Mouse (Mus musculus) NIH3T3 (cell line): ENCODE data around the gene Gm21992.

Experiments
- DNase-seq: peaks from one replicate; pipeline ENCODE4 v3.0.0-alpha.2; 2012; ENCODE audit warnings: low read depth

Gene Gm21992

GRCm38 (mm10) chr19:4749975-4750374, 61.4 kb downstream of the Gm21992 start:
- no peak for DNase-seq

DNA sequence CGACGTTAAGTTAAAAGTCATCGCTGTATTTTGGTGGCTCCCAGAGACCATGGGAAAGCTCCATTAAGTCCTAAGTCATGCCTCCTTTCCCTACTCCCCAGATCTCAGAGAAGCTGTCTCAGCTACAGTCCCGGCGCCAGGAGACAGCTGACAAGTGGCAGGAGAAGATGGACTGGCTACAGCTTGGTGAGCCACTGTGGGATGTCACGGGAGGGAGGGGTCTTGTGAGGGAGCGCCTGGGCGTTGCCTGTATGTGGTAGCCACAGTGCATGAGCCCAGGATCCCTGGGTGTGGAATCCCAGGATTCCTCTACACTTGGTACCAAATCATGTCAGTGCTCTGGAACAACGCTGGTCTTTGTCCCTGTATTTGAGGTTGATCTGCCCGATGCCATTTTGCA, 62.9 kb downstream of the Gm21992 start:
- DNase-seq = no peak

DNA sequence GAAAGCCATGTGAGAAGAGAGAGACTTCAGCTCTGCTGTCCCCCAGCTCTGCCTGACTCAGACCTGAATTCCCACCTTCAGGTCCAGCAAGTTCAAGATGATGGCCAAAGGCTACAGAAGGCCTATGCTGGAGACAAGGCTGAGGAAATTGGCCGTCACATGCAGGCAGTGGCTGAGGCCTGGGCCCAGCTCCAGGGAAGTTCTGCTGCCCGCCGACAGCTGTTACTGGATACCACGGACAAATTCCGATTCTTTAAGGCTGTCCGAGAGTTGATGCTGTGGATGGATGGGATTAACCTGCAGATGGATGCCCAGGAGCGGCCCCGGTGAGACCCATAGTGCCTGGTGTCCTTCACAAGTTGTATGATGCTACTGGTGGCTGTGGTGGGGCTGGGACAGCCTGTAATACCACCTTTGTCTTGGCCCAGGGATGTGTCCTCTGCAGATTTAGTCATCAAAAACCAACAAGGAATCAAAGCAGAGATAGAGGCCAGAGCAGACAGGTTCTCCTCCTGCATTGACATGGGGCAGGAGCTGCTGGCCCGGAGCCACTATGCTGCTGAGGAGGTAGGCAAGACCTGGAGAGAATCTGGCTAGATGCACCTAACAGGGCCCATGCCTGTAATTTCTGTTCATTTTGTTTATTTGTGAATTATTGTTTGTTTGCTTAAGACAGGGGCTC, 63.6 kb downstream of the Gm21992 start:
- no peak for DNase-seq

GRCm38 (mm10) chr19:4746611-4747010, 64.8 kb downstream of the Gm21992 start:
- no peak for DNase-seq

DNA sequence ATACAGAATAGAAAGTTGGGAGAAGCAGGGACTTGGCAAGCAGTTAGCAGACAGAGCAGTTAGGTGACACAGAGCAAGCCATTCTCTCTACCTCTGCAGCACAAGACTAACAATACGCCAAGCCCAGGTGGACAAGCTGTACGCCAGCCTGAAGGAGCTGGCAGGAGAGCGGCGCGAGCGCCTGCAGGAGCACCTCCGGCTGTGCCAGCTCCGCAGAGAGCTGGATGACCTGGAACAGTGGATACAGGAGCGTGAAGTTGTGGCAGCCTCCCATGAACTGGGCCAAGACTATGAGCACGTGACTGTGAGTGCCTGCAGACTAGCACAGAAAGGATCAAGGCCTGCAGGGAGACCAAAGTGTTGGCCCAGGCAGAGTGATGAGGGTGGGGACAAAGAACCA, 65.7 kb downstream of the Gm21992 start:
- no peak for DNase-seq

- DNase-seq = peak; percentile 77
These were observed 66.4 kb downstream of the Gm21992 start for GRCm38 (mm10) chr19:4745057-4745456.

GRCm38 (mm10) chr19:4744026-4744425, 67.4 kb downstream of the Gm21992 start:
- no peak for DNase-seq

DNA sequence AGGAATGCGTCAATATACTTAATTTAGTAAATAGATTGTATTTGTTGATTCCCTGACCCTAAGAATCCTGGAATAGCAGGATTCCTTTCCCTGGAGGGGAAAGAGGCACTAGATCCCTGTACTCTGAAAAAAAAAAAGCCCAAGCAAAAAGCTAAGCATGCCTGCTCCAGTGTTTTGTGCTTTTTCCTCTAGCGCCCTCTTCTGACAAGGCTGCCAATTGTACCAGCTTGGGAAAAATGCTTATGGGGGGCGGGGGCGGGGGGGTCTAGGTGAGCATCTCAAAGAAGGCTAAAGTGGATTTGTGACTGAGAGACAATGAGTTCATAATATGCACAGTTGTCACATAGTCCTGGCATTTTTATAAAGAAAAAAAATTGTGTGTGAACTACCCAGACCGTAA, 67.9 kb downstream of the Gm21992 start:
- DNase-seq = peak; percentile 83

GRCm38 (mm10) chr19:4742229-4742628, 69.2 kb downstream of the Gm21992 start:
- no peak for DNase-seq

DNA sequence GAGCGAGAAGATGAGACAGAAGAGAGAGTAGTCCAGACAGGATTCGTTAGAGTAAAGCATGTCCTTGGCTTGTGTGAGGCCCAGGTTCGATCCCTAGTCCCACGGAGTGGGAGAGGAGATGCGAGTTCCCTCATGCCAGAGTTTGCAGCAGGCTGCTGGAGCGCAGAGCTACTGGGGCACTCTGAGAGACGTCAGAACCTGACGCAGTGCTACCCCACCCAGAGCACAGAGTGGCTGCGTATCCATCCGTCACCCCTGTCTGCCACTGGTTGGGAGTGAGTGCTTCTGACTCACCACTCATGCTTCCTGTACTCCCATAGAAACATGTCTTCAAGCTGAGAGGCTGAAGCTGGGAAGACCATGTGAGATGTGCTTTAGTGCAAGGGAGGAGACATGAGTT, 69.9 kb downstream of the Gm21992 start:
- peak; percentile 62 for DNase-seq

GRCm38 (mm10) chr19:4739762-4740161, 71.7 kb downstream of the Gm21992 start:
- no peak for DNase-seq

GRCm38 (mm10) chr19:4739053-4739452, 72.4 kb downstream of the Gm21992 start:
- DNase-seq = no peak

DNA sequence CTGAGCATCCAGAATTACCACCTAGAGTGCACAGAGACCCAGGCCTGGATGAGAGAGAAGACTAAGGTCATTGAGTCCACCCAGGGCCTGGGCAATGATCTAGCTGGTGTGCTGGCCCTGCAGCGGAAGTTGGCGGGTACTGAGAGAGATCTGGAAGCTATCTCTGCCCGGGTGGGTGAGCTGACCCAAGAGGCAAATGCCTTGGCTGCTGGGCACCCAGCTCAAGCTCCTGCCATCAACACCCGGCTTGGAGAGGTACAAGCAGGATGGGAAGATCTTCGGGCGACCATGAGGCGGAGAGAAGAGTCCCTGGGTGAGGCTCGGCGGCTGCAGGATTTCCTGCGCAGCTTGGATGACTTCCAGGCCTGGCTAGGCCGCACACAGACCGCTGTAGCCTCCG, 73.5 kb downstream of the Gm21992 start:
- DNase-seq = no peak

DNA sequence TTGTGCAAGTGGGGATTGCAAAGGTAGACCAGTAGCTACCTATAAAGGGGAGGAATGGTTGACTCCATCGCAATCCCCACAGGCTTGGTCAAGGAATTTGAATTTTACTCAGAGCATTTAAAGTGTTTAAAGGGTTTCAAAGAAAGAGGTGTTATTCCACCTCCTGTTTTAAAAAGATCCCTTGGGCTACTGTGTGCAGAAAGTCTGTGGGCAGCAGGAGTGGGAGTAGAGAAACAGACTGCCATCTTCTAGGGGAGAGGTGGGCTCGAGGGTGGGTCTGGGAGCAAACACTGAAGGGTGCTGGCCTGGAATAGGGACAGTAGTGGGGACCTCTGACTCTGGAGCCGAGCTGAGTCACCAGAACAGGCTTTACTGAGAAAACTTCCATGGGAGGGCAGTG, 78.4 kb downstream of the Gm21992 start:
- DNase-seq = no peak

GRCm38 (mm10) chr19:4729186-4729585, 82.2 kb downstream of the Gm21992 start:
- no peak for DNase-seq

DNA sequence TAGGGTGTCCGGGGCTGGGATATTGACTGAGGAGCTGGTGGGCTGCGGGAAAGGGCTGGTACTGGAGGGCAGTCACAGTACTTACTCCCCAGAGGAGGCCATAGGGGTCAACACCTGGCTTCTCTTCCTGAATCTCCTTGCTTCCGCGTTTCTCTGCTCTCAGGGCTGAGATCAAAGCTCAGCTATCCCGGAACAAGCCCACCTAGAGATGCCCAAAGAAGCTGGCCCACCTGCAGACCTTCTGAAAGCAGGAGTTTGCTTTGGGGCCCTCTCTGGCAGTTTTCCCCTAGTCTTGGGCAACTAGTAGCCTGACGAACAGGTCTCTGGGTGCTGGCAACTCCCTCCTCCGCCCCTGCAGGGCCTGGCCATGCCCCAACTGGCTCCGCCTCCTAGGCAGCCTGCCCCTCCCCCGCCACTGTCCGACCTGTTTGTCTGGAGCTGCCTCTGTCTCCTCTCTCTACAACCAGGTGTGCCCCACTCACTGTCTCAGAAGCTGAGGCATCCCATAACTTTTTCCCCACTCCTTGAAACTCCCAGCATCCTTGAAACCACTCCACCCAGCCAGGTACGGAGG, 90.7 kb downstream of the Gm21992 start:
- DNase-seq = peak; percentile 24

DNA sequence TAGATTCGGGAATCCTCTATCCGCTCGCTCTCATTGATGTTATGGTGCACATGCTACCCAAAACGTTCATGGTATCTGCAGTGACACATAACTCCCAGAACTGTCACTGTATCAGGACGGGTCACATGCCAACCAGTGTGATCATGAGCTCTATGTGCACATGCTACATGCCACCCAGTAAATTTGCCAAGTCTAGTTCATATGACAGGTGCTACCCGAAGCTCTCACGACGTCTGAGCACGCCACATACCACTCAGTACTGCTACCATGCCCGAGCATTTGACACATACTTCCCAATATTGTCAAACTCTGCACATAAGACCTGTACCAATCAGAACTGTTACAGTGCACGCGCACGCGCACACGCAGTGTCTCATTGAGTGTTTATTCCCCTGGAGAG, 91.3 kb downstream of the Gm21992 start:
- no peak for DNase-seq

DNA sequence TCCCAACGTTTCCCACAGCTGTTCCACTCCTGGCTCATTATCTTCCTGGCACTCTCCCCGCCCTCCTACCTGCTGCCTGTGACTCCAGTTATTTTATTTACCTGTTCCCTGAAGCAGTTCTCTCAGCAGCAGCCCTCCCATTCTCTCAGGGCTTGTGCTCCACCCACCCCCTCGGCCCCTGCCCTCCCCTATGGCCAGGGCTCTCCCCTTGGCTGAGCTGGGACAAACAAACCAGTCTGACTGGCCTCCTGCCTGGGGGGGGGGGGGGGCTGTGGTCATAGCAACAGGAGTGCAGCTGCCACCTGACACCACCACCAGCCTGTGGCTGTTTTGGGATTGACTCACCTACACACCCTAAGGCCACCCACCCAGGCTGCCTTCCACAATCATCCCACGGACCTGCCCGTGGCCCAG, 92.1 kb downstream of the Gm21992 start:
- peak; percentile 75 for DNase-seq

- no peak for DNase-seq
These were observed 92.7 kb downstream of the Gm21992 start for GRCm38 (mm10) chr19:4718716-4719115.

GRCm38 (mm10) chr19:4717281-4717680, 94.1 kb downstream of the Gm21992 start:
- DNase-seq = no peak

GRCm38 (mm10) chr19:4716756-4717155, 94.7 kb downstream of the Gm21992 start:
- no peak for DNase-seq

DNA sequence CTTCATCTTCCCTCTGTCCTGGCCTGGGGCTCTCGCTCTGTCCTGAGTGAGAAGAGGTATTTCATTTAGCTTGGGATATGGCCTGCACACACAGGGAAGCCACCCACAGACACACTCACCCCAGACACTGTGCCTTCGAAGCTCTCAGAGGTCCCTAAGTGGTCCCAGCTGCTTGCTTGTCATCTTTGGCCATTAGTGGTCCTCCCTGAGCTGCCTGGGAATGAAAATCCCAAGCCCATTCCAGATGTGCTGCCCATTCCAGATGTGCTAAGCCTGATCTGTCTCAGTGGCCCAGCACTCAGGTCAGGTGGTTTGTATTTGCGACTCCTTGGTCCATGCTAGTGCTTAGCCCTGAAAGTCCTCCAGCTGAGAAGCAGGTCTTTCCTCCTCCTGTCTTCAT, 97.5 kb downstream of the Gm21992 start:
- DNase-seq = no peak

- DNase-seq = no peak
These were observed 98.5 kb downstream of the Gm21992 start for GRCm38 (mm10) chr19:4712781-4713526.
